Mouse (Mus musculus) spleen, postnatal 10 days (tissue): ENCODE results near the gene Maml1.
"Not testable (repeated sequence)": the region's sequence is repeated elsewhere in the genome, so short reads cannot be mapped to it uniquely, and the experiment has no call there.

Experiments used
- DNase-seq, 2 experiments: peaks; one replicate each; pipeline ENCODE4 v3.0.0; 2021 to 2022; ENCODE audit warnings: low spot score in 2 of 2

Maml1 gene

GRCm38 (mm10) chr11:50292190-50292855 is at the start of gene Maml1:
Gene Maml1 (minus strand): TSS chr11:50292311.
- peak; percentile 92 to 96 for DNase-seq

- no peak for DNase-seq
These were observed 44.8 kb upstream of the Maml1 start for GRCm38 (mm10) chr11:50336891-50337290.

GRCm38 (mm10) chr11:50336126-50336525 is 44.0 kb upstream of the Maml1 start:
- DNase-seq, result no peak

GRCm38 (mm10) chr11:50333181-50333580 is 41.1 kb upstream of the Maml1 start:
- no peak for DNase-seq

GRCm38 (mm10) chr11:50329378-50329777 is 37.3 kb upstream of the Maml1 start:
- no peak for DNase-seq

- no peak for DNase-seq
These were observed 36.0 kb upstream of the Maml1 start for GRCm38 (mm10) chr11:50328075-50328625.

GRCm38 (mm10) chr11:50326302-50326966 is 34.3 kb upstream of the Maml1 start:
- no peak for DNase-seq

- peak; percentile 97 for DNase-seq
These were observed 33.6 kb upstream of the Maml1 start, which contains the start of gene Canx for GRCm38 (mm10) chr11:50325496-50326301. Gene Canx (minus strand): TSS chr11:50325673.

- DNase-seq, result peak in 1 of 2 experiments; percentile 24
These were observed 32.8 kb upstream of the Maml1 start for GRCm38 (mm10) chr11:50324751-50325471.

GRCm38 (mm10) chr11:50323843-50324242 is 31.7 kb upstream of the Maml1 start:
- no peak for DNase-seq

- no peak for DNase-seq
These were observed 30.2 kb upstream of the Maml1 start for GRCm38 (mm10) chr11:50322345-50322744.

GRCm38 (mm10) chr11:50321239-50321638 is 29.1 kb upstream of the Maml1 start:
- DNase-seq, result no peak

GRCm38 (mm10) chr11:50319343-50319742 is 27.2 kb upstream of the Maml1 start:
- DNase-seq, result not testable (repeated sequence)

GRCm38 (mm10) chr11:50312803-50313202 is 20.7 kb upstream of the Maml1 start:
- no peak for DNase-seq

- DNase-seq, result no peak
These were observed 11.3 kb upstream of the Maml1 start for GRCm38 (mm10) chr11:50303406-50303805.

- DNase-seq, result peak in 1 of 2 experiments; percentile 60
These were observed 568 bp downstream of the Maml1 start for GRCm38 (mm10) chr11:50291321-50292165.

- DNase-seq, result no peak
These were observed 1.5 kb downstream of the Maml1 start for GRCm38 (mm10) chr11:50290486-50291225.

- no peak for DNase-seq
These were observed 5.7 kb downstream of the Maml1 start for GRCm38 (mm10) chr11:50286428-50286827.

- no peak for DNase-seq
These were observed 6.4 kb downstream of the Maml1 start for GRCm38 (mm10) chr11:50285696-50286095.

- DNase-seq, result no peak
These were observed 6.8 kb downstream of the Maml1 start for GRCm38 (mm10) chr11:50285263-50285662.
